Mouse (Mus musculus) liver, embryonic 16.5 days (tissue): ENCODE data around the gene Brix1. TPM values are rescaled to one million over a fixed set of nuclear protein-coding genes. Genes with fewer than 3 reads are reported as not detected.

Source experiments
- ATAC-seq: fragments of 200-750 bp; cut with Nextera tagmentation; 2 replicates; pipeline ENCODE4 v1.8.0; 2017; ENCODE audit warnings: low read depth, mild to moderate bottlenecking, moderate number of reproducible peaks, moderate library complexity
- H3K27ac ChIP-seq: fragments of 300-500 bp; sonication (generic); 2 replicates; pipeline ENCODE4 v1.5.1; 2014; ENCODE audit warnings: mild to moderate bottlenecking, low read length
- H3K27me3 ChIP-seq: fragments of 300-500 bp; sonication (generic); 2 replicates; pipeline ENCODE4 v1.6.1; 2014; ENCODE audit warnings: low read depth, low read length, mixed read lengths; ENCODE audit not compliant: control insufficient read depth, insufficient read depth
- H3K36me3 ChIP-seq: fragments of 300-500 bp; sonication (generic); 2 replicates; pipeline ENCODE4 v1.6.1; 2014; ENCODE audit warnings: mild to moderate bottlenecking; ENCODE audit not compliant: control insufficient read depth, insufficient read depth
- H3K4me1 ChIP-seq: fragments of 300-500 bp; sonication (generic); 2 replicates; pipeline ENCODE4 v1.6.1; 2014; ENCODE audit warnings: low read depth, low read length, mixed read lengths; ENCODE audit not compliant: control insufficient read depth
- H3K4me2 ChIP-seq: fragments of 300-500 bp; sonication (generic); 2 replicates; pipeline ENCODE4 v1.6.1; 2014; ENCODE audit warnings: low read depth, low read length, mixed read lengths
- H3K4me3 ChIP-seq: fragments of 300-500 bp; sonication (generic); 2 replicates; pipeline ENCODE4 v1.5.1; 2014; ENCODE audit warnings: low read depth, mild to moderate bottlenecking, low read length
- H3K9ac ChIP-seq: fragments of 300-500 bp; sonication (generic); 2 replicates; pipeline ENCODE4 v1.6.1; 2014; ENCODE audit warnings: low read depth, low read length
- H3K9me3 ChIP-seq: fragments of 300-500 bp; sonication (generic); replicated peaks from 2 replicates; pipeline ENCODE4 v1.6.1; 2016; ENCODE audit warnings: low read length; ENCODE audit not compliant: control insufficient read depth
- WGBS: fragments of 180-500 bp; shearing (Covaris S2); extraction: QIAGEN DNeasy Blood & Tissue Kit; methylation state at CpG from one replicate; pipeline ENCODE4 v1.1.7; 2014; ENCODE audit not compliant: insufficient replicate concordance; 5-methylcytosine and 5-hydroxymethylcytosine counted together
- polyA plus RNA-seq: library from polyadenylated mRNA; unstranded; fragments of >200 nt; fragmentation: Nextera tagmentation; extraction: Ambion mirVana; gene quantifications from 2 replicates; pipeline ENCODE4 v1.2.1, GENCODE M21; 2015

The Brix1 gene
- polyA plus RNA-seq, 1 experiment from 2014 or later, result 40.0 TPM

DNA sequence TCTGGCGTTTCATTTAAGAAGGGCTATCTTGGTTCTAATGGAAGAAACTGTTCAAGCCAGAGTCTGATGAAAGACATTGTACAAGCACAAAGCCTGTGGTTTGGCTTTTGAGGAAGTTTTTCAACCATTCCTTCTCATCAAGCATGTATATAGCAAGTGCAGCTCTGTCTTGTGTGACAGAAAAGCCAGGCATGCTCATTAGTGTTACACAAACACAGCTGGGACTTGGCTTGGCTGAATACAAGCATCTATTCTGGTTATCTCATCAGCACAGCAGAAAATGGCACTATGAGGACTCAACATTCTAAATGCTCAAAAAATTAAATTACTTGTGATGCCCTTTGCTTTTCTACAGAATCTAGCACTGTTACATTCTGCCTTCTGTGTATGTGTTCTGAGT lies 48.9 kb downstream of the Brix1 start:
- 54% methylated on average over 1 of the region's 1 CpGs for WGBS

DNA sequence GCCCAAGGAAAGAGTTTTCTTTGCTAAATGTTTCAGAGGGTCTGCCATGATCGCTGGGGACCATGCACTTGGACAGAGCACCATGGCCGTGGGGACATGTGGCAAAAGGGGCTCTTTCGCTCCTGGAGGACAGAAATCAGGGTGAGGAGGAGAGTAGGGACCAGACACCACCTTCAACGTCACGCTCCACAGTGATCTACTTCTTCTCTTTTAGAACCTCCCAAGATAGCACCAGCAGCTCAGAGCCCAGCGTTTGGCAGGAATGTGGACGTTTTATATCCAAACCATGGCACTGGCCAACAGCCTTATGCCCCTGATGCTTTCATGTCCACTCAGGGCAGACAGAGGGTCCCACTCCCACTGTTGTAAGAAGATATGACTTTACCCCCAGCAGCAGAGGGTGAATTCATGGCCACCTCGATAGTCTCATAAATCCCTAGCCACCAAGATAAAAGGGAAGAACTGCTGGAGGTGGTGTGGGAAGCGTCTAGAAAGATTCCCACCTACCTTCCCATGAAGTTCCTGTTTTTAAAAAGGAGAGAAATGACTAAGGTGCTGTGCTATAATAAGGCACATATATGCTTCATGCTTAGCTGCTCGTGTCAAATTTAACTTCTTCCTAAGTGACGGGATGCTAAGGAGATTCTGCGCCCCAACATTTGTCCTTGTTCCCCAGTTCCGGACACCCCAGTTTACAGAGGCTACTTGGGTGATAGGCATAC lies 59.0 kb downstream of the Brix1 start:
- WGBS, result 70% methylated on average over 13 of the region's 13 CpGs
- no peaks in the 10 kb centered on the region for H3K9me3 ChIP-seq
- no peak overlapping the region for H3K4me2 ChIP-seq
- no peaks in the 10 kb centered on the region for H3K27me3 ChIP-seq
- H3K9ac ChIP-seq, result no peak overlapping the region
- H3K4me1 ChIP-seq, result no peaks in the 10 kb centered on the region
- no peak for ATAC-seq
- H3K36me3 ChIP-seq, result no peaks in the 10 kb centered on the region
- H3K4me3 ChIP-seq, result no peak overlapping the region
- H3K27ac ChIP-seq, result no peak overlapping the region

More for the DNA sequence above, 48.9 kb downstream of the Brix1 start:
- no peak overlapping the region for H3K9ac ChIP-seq
- no peaks in the 10 kb centered on the region for H3K4me1 ChIP-seq
- H3K4me2 ChIP-seq, result no peak overlapping the region
- H3K27me3 ChIP-seq, result no peaks in the 10 kb centered on the region
- no peak for ATAC-seq
- no peaks in the 10 kb centered on the region for H3K36me3 ChIP-seq
- no peaks in the 10 kb centered on the region for H3K9me3 ChIP-seq
- no peak overlapping the region for H3K27ac ChIP-seq
- no peak overlapping the region for H3K4me3 ChIP-seq

DNA sequence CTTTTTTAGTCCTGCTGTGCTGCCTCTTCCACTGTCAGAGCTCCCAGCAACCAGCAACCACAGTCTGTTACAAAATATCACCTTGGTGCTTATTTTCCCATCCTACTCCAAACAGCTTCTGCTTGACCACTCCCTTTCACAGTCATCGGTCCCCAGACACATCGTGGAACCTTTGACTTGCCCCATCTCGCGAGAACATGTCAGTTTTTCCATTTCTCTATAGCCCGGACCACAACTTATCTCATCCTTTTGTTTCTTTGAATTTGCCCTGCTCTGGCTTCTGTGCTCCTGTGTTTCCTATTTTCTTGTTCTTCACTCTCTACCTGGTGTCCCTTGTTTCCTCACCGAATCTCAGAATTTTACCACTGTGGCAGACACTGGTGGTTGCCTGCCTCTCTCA lies 59.6 kb downstream of the Brix1 start:
- Histone ChIP-seq H3K4me2 (no peak overlapping the region), H3K27me3 (no peaks in the 10 kb centered on the region), H3K4me1 (no peaks in the 10 kb centered on the region), H3K9ac (no peak overlapping the region), H3K9me3 (no peaks in the 10 kb centered on the region), H3K36me3 (no peaks in the 10 kb centered on the region), H3K27ac (no peak overlapping the region), H3K4me3 (no peak overlapping the region)
- WGBS, result 75% methylated on average over 6 of the region's 6 CpGs
- no peak for ATAC-seq

Other genes with a start within 250 kb of the Brix1 start
- not detected in 2 replicates for gene Gm21973, start 160.6 kb downstream of the Brix1 start, polyA plus RNA-seq
- 14.5 and 15.3 TPM in 2 replicates for gene Agxt2, start 127.4 kb downstream of the Brix1 start, polyA plus RNA-seq
- 1.9 and 2.9 TPM in 2 replicates for gene Dnajc21, start 15.4 kb downstream of the Brix1 start, polyA plus RNA-seq
- 11.1 and 12.2 TPM in 2 replicates for gene Rad1, start 71 bp upstream of the Brix1 start, polyA plus RNA-seq
- gene Ttc23l, start 72.7 kb upstream of the Brix1 start, polyA plus RNA-seq, result not detected in 2 replicates
- gene Rai14, start 228.7 kb upstream of the Brix1 start, polyA plus RNA-seq, result 5.5 and 6.2 TPM in 2 replicates